Mouse (Mus musculus): Measurements from ENCODE around the gene Oxsr1.
A peak's percentile ranks its signal among the peaks of the same experiment; 100 is the strongest.

Oxsr1 gene

GRCm38 (mm10) chr9:119214601-119215000 lies 107.6 kb downstream of the Oxsr1 start:
- no peak for DNase-seq (ENCODE audit: low read depth)

DNA sequence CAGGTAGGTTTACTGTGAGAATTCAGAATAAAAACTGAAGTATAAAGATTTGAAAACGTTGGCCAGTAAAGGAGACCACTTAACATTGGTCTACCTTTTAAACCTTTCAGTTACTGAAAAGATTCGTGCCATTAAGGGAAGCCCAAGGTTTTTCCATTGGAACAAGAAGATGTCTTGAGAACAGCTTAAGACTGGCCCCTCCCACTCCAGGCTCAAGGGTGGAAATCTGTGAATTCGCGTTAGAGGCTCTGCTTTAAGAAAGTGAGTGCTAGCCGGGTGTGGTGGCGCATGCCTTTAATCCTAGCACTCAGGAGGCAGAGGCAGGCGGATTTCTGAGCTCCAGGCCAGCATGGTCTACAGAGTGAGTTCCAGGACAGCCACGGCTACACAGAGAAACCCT lies 109.2 kb downstream of the Oxsr1 start:
- DNase-seq (ENCODE audit: low read depth): no peak

DNA sequence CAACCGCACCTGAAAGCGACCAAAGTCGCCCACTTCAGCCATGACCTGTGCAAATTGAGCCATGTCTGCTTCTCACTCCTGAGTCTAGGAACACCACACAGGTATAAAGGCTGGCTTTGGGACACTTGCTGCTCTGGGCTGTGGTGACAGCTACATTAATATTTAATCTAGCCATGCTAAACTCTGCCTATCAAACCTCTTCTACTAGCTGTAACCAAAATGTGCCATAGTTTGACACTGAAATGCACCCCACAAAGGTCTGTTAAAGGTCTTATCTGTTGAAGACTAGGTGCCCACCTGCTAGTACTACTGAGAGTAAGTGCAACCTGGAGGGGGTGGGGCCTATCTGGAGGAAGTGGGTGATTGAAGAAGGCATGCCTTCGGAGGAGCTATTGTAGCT lies 113.2 kb downstream of the Oxsr1 start, which contains the start of gene Slc22a13:
Gene Slc22a13, minus strand, starts transcription at position 101 of the 400 bp plus-strand sequence.
- no peak for DNase-seq (ENCODE audit: low read depth)

GRCm38 (mm10) chr9:119207113-119207512 lies 115.1 kb downstream of the Oxsr1 start:
- no peak for DNase-seq (ENCODE audit: low read depth)

DNA sequence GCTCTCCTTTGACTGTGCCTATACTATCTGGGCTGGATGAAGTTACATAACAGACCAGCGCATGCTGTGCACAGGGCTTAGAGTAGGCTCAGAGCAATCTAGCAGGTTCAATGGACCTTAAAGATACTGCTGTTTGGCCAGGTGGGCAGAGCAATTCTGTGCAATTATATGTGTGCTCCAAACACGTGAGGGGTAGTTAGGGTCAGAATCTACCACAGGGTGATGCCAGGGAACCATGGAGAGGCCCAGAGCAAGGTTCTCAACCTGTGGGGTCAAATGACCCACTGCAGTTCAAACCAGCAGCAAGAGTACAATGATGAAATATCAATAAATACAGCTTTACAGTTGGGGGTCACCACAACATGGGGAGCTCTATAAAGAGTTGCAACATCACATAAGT lies 115.6 kb downstream of the Oxsr1 start:
- no peak for DNase-seq (ENCODE audit: low read depth)

DNA sequence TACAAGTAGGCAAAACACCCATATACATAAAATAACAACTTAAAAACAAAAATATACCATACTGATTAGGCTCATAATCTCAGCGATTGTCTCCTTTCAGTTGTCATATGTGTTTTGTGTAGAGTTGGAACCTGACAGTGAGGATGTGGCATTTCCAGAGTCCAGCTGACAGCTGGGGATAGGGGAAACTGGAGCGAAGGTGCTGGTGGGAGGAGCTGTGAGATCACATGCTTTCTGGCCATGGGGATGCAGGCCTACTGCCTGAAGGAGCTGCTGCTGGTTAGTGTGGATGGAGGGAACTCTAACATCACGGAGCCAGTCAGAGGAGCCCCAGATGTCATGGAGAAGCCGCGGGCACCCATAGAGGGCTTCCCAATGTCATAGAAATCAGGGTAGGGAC lies 116.5 kb downstream of the Oxsr1 start:
- DNase-seq (ENCODE audit: low read depth): no peak

GRCm38 (mm10) chr9:119203617-119204016 lies 118.6 kb downstream of the Oxsr1 start:
- DNase-seq (ENCODE audit: low read depth): no peak

- DNase-seq (ENCODE audit: low read depth): no peak
These were observed 120.6 kb downstream of the Oxsr1 start for GRCm38 (mm10) chr9:119201653-119202052.

DNA sequence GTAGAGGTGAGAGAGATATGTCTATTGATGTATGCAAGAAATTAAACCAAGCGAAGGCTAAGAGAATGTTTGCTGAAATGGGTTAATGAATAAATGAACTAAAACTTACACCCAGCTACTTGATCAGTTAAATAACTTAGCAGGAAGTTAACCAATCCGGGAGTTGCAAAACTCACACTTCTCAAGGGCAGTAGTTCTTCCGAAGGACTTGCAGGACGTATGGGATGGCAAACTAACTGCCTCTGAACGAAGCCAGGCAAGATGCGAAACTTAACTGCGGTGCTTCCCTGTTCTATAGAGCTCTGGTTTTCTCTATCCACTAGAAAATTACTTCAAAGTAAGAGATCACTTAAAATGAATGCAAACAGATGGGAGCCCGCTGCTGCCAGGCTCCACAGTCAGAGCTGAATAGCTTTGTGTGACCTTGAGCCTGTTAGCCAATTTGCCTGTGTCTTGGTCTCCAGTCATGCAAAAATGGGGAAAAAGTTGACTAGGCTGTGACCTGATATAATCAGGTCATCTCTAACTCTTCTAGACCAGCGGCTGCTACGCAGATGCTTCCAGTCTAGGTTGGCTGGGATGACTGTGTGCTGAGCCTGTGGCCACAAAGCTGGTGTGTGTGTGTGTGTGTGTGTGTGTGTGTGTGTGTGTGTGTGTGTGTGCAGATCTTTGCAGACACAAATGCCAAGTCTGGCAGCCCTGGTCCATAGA lies 122.9 kb downstream of the Oxsr1 start:
- no peak for DNase-seq (ENCODE audit: low read depth)

- peak; percentile 63 for DNase-seq (ENCODE audit: low read depth)
These were observed 129.8 kb downstream of the Oxsr1 start for GRCm38 (mm10) chr9:119192202-119192990.
